Mouse (Mus musculus) intestine, embryonic 14.5 days (tissue): ENCODE data around the gene Katnbl1. TPM values are rescaled to one million over a fixed set of nuclear protein-coding genes. Genes with fewer than 3 reads are reported as not detected.

Experiments
- ATAC-seq: fragments of 200-750 bp; cut with Nextera tagmentation; replicated peaks from 2 replicates; pipeline ENCODE4 v1.8.0; 2017; ENCODE audit warnings: low read depth, moderate number of reproducible peaks, moderate TSS enrichment, moderate library complexity; ENCODE audit not compliant: low FRiP score, low TSS enrichment
- DNase-seq: peaks from one replicate; pipeline ENCODE4 v3.0.0-alpha.2; 2018; ENCODE audit warnings: low spot score
- H3K27ac ChIP-seq: fragments of 300-500 bp; sonication (generic); 2 replicates; pipeline ENCODE4 v1.5.1; 2014; ENCODE audit warnings: low read depth, mild to moderate bottlenecking, control low read depth
- H3K27me3 ChIP-seq: fragments of 300-500 bp; sonication (generic); replicated peaks from 2 replicates; pipeline ENCODE4 v1.6.1; 2014; ENCODE audit warnings: low read length, control low read depth; ENCODE audit not compliant: control insufficient read depth, insufficient read depth
- H3K36me3 ChIP-seq: fragments of 300-500 bp; sonication (generic); 2 replicates; pipeline ENCODE4 v1.6.1; 2014; ENCODE audit warnings: low read length, control low read depth; ENCODE audit not compliant: control insufficient read depth, insufficient read depth
- H3K4me1 ChIP-seq: fragments of 300-500 bp; sonication (generic); replicated peaks from 2 replicates; pipeline ENCODE4 v1.6.1; 2014; ENCODE audit warnings: low read length, control low read depth, mixed read lengths; ENCODE audit not compliant: control insufficient read depth, insufficient read depth
- H3K4me2 ChIP-seq: fragments of 300-500 bp; sonication (generic); 2 replicates; pipeline ENCODE4 v1.6.1; 2014; ENCODE audit warnings: low read length
- H3K4me3 ChIP-seq: fragments of 300-500 bp; sonication (generic); 2 replicates; pipeline ENCODE4 v1.5.1; 2014; ENCODE audit warnings: low read depth, low read length, control low read depth, mixed read lengths
- H3K9ac ChIP-seq: fragments of 300-500 bp; sonication (generic); 2 replicates; pipeline ENCODE4 v1.6.1; 2014; ENCODE audit warnings: mild to moderate bottlenecking, low read length
- H3K9me3 ChIP-seq: fragments of 300-500 bp; sonication (generic); 2 replicates; pipeline ENCODE4 v1.6.1; 2016; ENCODE audit warnings: low read length, control low read depth; ENCODE audit not compliant: control insufficient read depth
- WGBS: fragments of 180-500 bp; shearing (Covaris S2); extraction: QIAGEN DNeasy Blood & Tissue Kit; methylation state at CpG from one replicate; pipeline ENCODE4 v1.1.7; 2014; 5-methylcytosine and 5-hydroxymethylcytosine counted together
- polyA plus RNA-seq: library from polyadenylated mRNA; unstranded; fragments of >200 nt; fragmentation: Nextera tagmentation; extraction: Ambion mirVana; gene quantifications from 2 replicates; pipeline ENCODE4 v1.2.1, GENCODE M21; 2014

Katnbl1 gene
- polyA plus RNA-seq: 41.3 and 44.9 TPM in 2 replicates

DNA sequence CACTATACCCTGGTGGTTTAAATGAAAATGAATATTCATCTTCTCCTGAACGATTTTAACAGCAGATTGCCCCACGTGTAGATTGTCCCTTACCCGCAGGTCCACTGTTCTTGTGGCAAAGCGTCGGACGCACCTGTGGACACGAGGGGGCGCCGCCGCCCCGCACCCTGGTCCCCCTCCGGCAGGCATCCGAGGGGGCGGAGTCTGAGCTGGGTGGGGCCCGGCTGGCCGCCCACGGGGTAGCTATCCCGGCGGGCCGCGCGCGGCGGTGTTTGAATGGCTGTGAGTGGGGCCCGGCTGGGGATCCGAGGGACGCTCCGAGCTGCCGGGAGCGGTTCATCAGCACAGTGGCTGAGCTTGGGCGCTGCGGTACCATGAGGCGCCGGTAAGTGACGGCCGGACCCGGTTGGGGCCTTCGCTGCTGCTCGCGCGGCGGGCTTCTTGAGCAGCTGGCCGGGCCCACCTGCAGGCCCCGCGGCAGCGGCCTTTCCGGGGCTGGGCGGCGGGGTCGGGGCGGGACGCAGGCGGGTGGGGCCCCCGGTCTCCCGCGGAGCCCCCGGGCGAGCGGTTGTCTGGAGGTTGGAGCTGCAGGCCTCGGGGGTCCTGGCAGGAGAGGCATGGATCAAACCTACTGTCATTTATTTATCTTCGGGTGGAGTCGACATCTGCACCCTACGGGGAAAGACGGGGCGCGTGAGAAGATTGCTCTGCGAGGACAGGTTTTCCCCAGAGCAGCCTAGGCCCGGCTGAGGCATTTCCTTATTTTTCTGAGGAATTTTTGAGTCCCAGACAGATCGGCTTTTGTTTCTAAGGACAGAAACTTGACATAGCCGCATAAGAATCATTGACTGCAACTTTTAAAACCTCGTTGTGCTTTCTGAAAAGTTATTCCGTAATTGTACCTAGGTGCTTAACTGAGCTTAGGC is at the start of gene Katnbl1:
Katnbl1 (plus strand) TSS at position 239 of the 926 bp plus-strand sequence.
- Histone ChIP-seq H3K4me1 (0 out of 2 replicates have a peak, but pooled peaks cover 7% of the 10 kb centered on the region), H3K9me3 (no peaks in the 10 kb centered on the region), H3K36me3 (no peaks in the 10 kb centered on the region), H3K9ac (peak within 1 kb of the TSS; percentile 92), H3K4me3 (peak within 1 kb of the TSS; percentile 88), H3K27me3 (no peaks in the 10 kb centered on the region), H3K4me2 (peak within 1 kb of the TSS; percentile 67), H3K27ac (peak within 1 kb of the TSS; percentile 80)
- WGBS: under 1% methylated on average over 69 of the region's 72 CpGs
- ATAC-seq: peak; percentile 98
- peak; percentile 97 for DNase-seq

DNA sequence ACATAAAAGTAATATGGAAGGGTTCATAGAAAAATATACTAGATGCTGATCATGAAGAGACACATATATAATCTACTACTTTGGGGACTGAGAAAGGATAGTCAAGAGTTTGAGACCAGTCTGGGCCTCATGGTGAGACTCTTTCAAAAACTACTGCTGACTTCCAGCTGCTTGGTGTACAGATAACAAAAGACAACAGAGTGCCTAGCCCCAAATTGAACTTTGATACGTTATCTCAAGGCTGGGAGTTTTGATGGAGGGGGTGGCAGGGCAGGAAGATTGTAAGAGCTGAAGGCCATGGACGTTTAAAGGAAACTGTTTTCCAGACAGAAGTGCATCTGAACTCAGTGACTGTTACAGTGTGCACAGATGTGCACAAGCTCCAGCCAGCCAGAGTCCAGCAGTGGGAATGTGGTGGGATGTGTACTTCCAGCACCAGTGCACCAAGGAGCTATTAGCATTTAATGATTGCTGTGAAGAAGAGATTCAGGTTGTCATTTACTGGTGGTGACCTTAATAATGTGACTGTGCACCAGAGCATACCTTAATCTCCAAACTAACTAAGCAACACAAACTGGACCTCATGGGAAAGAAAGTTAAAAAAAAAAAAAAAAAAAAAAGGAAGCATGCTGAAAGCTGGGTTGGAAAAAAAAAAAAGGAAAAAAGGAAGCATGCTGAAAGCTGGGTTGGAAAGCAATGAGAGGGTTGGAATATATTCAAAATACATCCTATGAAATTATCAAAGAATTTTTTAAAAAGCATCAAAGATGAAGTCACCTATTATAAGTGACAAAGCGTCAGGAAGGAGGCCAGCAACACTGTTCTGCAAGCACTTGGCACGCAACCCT is 46.7 kb upstream of the Katnbl1 start:
- ATAC-seq (peak; percentile 63), DNase-seq (no peak)
- WGBS: 72% methylated on average over 4 of the region's 4 CpGs
- no peak overlapping the region for H3K9ac ChIP-seq
- H3K27ac ChIP-seq: no peak overlapping the region
- no peaks in the 10 kb centered on the region for H3K27me3 ChIP-seq
- peaks cover 31% of the 10 kb centered on the region for H3K36me3 ChIP-seq
- no peaks in the 10 kb centered on the region for H3K9me3 ChIP-seq
- H3K4me3 ChIP-seq: no peak overlapping the region
- no peak overlapping the region for H3K4me2 ChIP-seq
- no peaks in the 10 kb centered on the region for H3K4me1 ChIP-seq

DNA sequence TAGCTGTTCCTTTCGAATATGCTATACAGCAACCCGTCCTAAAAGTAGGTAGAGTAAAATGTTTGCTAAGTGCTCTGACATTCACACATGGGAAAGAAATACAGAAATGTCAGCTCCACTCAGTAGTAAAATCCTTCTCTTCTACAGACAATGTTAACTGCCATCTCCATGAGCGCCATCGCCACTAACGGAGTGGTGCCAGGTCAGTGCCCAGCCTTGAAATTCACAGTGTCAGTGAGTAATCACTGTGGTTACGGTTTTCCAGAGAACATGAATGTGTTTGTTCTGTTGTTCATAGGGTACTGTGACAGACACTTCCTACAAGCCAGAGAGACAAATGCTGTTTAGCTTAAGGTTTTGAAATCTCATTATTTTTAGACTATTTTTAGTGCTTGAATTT is 41.8 kb upstream of the Katnbl1 start:
- H3K4me3 ChIP-seq: no peak overlapping the region
- no peaks in the 10 kb centered on the region for H3K4me1 ChIP-seq
- H3K9ac ChIP-seq: no peak overlapping the region
- H3K4me2 ChIP-seq: no peak overlapping the region
- no peak for DNase-seq
- peaks cover 71% of the 10 kb centered on the region for H3K36me3 ChIP-seq
- H3K9me3 ChIP-seq: no peaks in the 10 kb centered on the region
- WGBS: 95% methylated on average over 6 of the region's 6 CpGs
- ATAC-seq: no peak
- no peak overlapping the region for H3K27ac ChIP-seq
- H3K27me3 ChIP-seq: no peaks in the 10 kb centered on the region

DNA sequence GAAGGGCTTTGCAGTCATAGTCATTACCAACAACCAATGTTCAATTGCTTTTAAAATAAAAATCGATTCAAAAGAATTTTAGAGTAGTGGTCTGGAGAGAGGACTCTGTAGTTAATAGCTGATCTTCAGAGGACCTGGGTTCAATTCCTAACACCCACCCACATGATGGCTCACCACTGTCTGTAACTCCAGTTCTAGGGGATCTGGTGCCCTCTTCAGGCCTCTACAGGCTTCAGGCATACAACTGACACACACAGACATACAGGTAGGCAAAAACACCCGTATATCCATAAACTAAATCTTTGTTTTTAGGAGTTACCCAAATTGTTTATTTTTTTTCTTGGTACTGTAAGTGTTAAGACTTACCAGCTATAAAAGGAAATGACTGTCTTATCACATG is 39.3 kb upstream of the Katnbl1 start:
- 88% methylated on average over 2 of the region's 2 CpGs for WGBS
- H3K4me3 ChIP-seq: no peak overlapping the region
- no peaks in the 10 kb centered on the region for H3K4me1 ChIP-seq
- no peak overlapping the region for H3K4me2 ChIP-seq
- ATAC-seq (no peak), DNase-seq (no peak)
- no peak overlapping the region for H3K27ac ChIP-seq
- H3K9me3 ChIP-seq: no peaks in the 10 kb centered on the region
- H3K36me3 ChIP-seq: peaks cover 74% of the 10 kb centered on the region
- no peak overlapping the region for H3K9ac ChIP-seq
- no peaks in the 10 kb centered on the region for H3K27me3 ChIP-seq

DNA sequence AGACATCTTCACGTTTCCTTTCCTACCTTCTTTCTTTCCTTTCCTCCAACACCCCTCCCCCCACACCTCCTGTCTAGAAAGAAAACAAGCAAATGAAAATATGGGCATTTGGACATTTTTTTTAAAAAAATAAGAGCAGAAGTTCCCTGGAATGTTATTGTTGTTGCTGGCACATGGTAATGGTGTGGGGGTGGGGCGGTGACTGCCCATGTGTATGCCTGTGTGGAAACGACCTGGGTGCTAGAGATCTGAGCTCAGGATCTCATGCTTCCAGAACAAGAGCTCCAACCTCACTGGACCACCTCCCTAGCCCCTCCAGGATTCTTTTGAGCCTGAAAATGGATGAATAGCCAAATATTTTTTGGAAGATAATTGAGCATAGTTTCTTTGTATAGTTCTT is 37.9 kb upstream of the Katnbl1 start:
- DNase-seq (no peak), ATAC-seq (no peak)
- Histone ChIP-seq H3K27ac (no peak overlapping the region), H3K4me1 (no peaks in the 10 kb centered on the region), H3K4me2 (no peak overlapping the region), H3K27me3 (no peaks in the 10 kb centered on the region), H3K9ac (no peak overlapping the region), H3K36me3 (peaks cover 65% of the 10 kb centered on the region), H3K4me3 (no peak overlapping the region), H3K9me3 (no peaks in the 10 kb centered on the region)
- 72% methylated on average over 3 of the region's 3 CpGs for WGBS

DNA sequence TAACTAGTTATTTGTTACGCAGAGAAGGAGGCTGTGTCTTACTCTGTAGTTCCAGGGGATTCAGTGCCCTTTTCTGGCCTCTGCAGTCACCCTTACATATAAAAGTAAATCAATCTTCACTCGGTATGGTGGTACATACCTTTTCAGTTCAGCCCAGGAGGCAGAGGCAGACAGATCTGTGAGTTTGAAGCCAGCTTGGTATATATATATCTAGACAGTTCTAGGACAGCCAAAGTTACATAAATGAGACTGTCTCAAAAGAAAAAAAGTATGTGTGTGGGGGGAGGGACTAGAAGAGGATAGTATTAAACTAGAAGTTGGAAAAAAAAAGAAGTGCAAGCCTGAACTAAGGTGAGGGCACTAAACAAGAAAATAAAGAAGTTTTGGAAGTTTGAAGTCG is 30.8 kb upstream of the Katnbl1 start:
- Histone ChIP-seq H3K4me2 (no peak overlapping the region), H3K4me3 (no peak overlapping the region), H3K27ac (no peak overlapping the region), H3K9ac (no peak overlapping the region), H3K36me3 (peaks cover 63% of the 10 kb centered on the region), H3K9me3 (no peaks in the 10 kb centered on the region), H3K4me1 (no peaks in the 10 kb centered on the region), H3K27me3 (no peaks in the 10 kb centered on the region)
- ATAC-seq (no peak), DNase-seq (no peak)
- WGBS: 90% methylated on average over 3 of the region's 3 CpGs

DNA sequence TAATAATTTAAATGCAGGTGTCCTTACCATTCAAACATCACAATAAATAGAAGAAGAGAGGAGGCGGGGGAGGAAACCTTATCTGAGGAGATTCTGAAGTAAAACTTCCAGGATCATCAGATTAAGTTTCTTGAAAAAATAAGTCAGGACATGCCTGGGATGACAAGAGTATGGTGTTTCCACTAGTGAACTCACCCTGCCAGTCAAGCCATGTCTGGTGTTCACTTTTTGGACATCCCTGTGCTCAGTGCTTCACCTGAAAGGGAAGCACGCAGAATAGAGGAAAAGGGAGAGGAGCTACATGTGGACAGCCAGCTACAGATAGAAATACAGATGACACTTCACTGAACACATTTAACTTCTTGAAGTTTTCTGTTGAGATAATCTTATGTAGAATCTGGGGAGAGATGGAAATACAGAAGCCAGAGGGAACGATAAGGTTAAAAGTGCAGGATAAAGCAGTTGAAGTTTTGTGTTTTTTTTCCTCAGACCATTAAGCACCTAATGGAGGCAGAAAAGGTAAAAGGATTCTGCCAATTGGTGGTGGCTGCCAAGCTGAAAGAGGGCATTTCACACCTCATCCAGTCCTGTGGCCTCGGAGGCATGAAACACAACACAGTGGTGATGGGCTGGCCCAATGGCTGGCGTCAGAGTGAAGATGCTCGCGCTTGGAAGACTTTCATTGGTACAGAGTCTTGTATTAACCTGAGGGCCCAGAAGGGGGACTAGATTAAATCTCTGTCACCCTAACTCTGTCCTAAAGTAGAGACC is 25.1 kb upstream of the Katnbl1 start:
- WGBS: 87% methylated on average over 7 of the region's 7 CpGs
- H3K4me1 ChIP-seq: no peaks in the 10 kb centered on the region
- H3K9me3 ChIP-seq: no peaks in the 10 kb centered on the region
- no peak overlapping the region for H3K4me2 ChIP-seq
- ATAC-seq: no peak
- H3K27me3 ChIP-seq: no peaks in the 10 kb centered on the region
- H3K9ac ChIP-seq: no peak overlapping the region
- H3K27ac ChIP-seq: no peak overlapping the region
- peaks cover 87% of the 10 kb centered on the region for H3K36me3 ChIP-seq
- DNase-seq: no peak
- H3K4me3 ChIP-seq: no peak overlapping the region

DNA sequence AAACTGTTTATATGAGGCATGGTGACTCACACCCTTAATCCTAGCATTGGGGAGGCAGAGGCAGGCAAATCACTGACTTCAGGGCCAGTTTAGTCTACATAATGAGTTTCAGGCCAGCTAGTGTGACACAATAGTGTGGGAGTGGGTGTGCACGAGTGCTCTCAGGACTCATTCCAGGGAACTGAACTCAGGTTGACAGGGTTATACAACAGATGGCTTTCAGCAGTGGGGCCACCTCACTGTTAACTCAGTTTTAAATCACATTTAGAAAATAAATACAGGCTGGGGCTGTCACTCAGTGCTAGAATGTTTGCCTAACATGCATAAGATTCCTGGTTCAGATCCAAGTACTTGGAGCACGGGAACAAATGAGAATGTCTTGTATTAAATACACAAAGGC is 19.4 kb upstream of the Katnbl1 start:
- no peak for DNase-seq
- Histone ChIP-seq H3K27me3 (no peaks in the 10 kb centered on the region), H3K9me3 (no peaks in the 10 kb centered on the region), H3K36me3 (peaks cover 92% of the 10 kb centered on the region), H3K4me2 (no peak overlapping the region), H3K4me3 (no peak overlapping the region), H3K9ac (no peak overlapping the region), H3K27ac (no peak overlapping the region), H3K4me1 (no peaks in the 10 kb centered on the region)
- no peak for ATAC-seq
- WGBS: 62% methylated on average over 2 of the region's 2 CpGs
